Mouse (Mus musculus) olfactory bulb, adult 2 months (tissue): ENCODE results near the gene Syde1.

Source experiments
- CTCF ChIP-seq: fragments of 200-500 bp; IDR thresholded peaks from 2 replicates; pipeline ENCODE4 v1.5.1; 2012; ENCODE audit warnings: low read depth, mild to moderate bottlenecking, low read length, moderate library complexity; ENCODE audit not compliant: insufficient read depth
- POLR2A ChIP-seq: fragments of 200-500 bp; IDR thresholded peaks from 2 replicates; pipeline ENCODE4 v1.6.1; 2012; ENCODE audit warnings: mild to moderate bottlenecking, low read depth, low read length, moderate library complexity; ENCODE audit not compliant: insufficient read depth

DNA sequence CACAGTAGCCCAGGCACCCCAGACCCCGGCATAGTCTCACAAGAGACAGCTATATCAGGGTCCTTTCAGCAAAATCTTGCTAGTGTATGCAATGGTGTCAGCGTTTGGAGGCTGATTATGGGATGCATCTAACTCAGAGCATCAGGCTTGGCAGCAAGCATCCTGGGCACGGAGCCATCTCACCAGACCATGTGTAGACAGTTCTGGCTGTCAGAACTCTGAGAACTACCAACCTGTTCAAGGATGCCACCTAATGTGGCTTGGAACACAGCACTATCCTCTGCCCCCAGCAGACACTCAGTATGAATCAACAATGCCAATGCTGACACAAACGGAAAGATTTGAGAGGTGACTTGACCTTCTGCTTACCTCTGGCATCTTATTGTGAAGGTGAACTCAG lies 38.4 kb upstream of the Syde1 start:
- TF ChIP-seq POLR2A (no peak), CTCF (no peak)
